Mouse (Mus musculus) midbrain, embryonic 15.5 days (tissue): ENCODE data around the gene Mrtfa. TPM values are rescaled to one million over a fixed set of nuclear protein-coding genes. Genes with fewer than 3 reads are reported as not detected.

Source experiments
- ATAC-seq: fragments of 200-750 bp; cut with Nextera tagmentation; replicated peaks from 2 replicates; pipeline ENCODE4 v1.8.0; 2017; ENCODE audit warnings: moderate TSS enrichment
- H3K27ac ChIP-seq: fragments of 300-500 bp; sonication (generic); 2 replicates; pipeline ENCODE4 v1.5.1; 2015; ENCODE audit warnings: mild to moderate bottlenecking, inconsistent platforms
- H3K27me3 ChIP-seq: fragments of 300-500 bp; sonication (generic); replicated peaks from 2 replicates; pipeline ENCODE4 v1.6.1; 2015; ENCODE audit warnings: inconsistent platforms
- H3K36me3 ChIP-seq: fragments of 300-500 bp; sonication (generic); replicated peaks from 2 replicates; pipeline ENCODE4 v1.6.1; 2015; ENCODE audit warnings: inconsistent platforms
- H3K4me1 ChIP-seq: fragments of 300-500 bp; sonication (generic); 2 replicates; pipeline ENCODE4 v1.6.1; 2015; ENCODE audit warnings: inconsistent platforms
- H3K4me2 ChIP-seq: fragments of 300-500 bp; sonication (generic); 2 replicates; pipeline ENCODE4 v1.6.1; 2015; ENCODE audit warnings: inconsistent platforms, mild to moderate bottlenecking, moderate library complexity
- H3K4me3 ChIP-seq: fragments of 300-500 bp; sonication (generic); 2 replicates; pipeline ENCODE4 v1.5.1; 2015; ENCODE audit warnings: mild to moderate bottlenecking, inconsistent platforms
- H3K9ac ChIP-seq: fragments of 300-500 bp; sonication (generic); 2 replicates; pipeline ENCODE4 v1.6.1; 2015; ENCODE audit warnings: mild to moderate bottlenecking, inconsistent platforms
- H3K9me3 ChIP-seq: fragments of 300-500 bp; sonication (generic); 2 replicates; pipeline ENCODE4 v1.6.1; 2016; ENCODE audit warnings: inconsistent platforms
- WGBS: fragments of 180-500 bp; shearing (Covaris S2); methylation state at CpG from one replicate; pipeline ENCODE4 v1.1.7; 2015; ENCODE audit warnings: mixed read lengths; 5-methylcytosine and 5-hydroxymethylcytosine counted together
- polyA plus RNA-seq: library from polyadenylated mRNA; unstranded; fragments of >200 nt; fragmentation: Nextera tagmentation; extraction: Ambion mirVana; gene quantifications from 2 replicates; pipeline ENCODE4 v1.2.1, GENCODE M21; 2015

Mrtfa gene
- polyA plus RNA-seq, 1 experiment from 2014 or later, result 34.4 TPM

GRCm38 (mm10) chr15:81047497-81047896 lies 143.1 kb downstream of the Mrtfa start:
- Histone ChIP-seq H3K4me1 (no peaks in the 10 kb centered on the region), H3K9me3 (no peaks in the 10 kb centered on the region), H3K27ac (no peak overlapping the region), H3K27me3 (no peaks in the 10 kb centered on the region), H3K9ac (no peak overlapping the region), H3K36me3 (no peaks in the 10 kb centered on the region), H3K4me2 (no peak overlapping the region), H3K4me3 (no peak overlapping the region)
- 61% methylated on average over 10 of the region's 10 CpGs for WGBS
- no peak for ATAC-seq

- no peak for ATAC-seq
- H3K4me3 ChIP-seq, result no peak overlapping the region
- no peak overlapping the region for H3K9ac ChIP-seq
- WGBS, result 95% methylated on average over 7 of the region's 7 CpGs
- no peaks in the 10 kb centered on the region for H3K36me3 ChIP-seq
- no peak overlapping the region for H3K4me2 ChIP-seq
- no peaks in the 10 kb centered on the region for H3K9me3 ChIP-seq
- H3K27ac ChIP-seq, result no peak overlapping the region
- no peaks in the 10 kb centered on the region for H3K27me3 ChIP-seq
- no peaks in the 10 kb centered on the region for H3K4me1 ChIP-seq
These were observed 144.5 kb downstream of the Mrtfa start for GRCm38 (mm10) chr15:81046061-81046460.

GRCm38 (mm10) chr15:81045336-81045735 lies 145.2 kb downstream of the Mrtfa start:
- ATAC-seq, result no peak

GRCm38 (mm10) chr15:81044446-81044845 lies 146.1 kb downstream of the Mrtfa start:
- 96% methylated on average over 9 of the region's 9 CpGs for WGBS
- Histone ChIP-seq H3K4me1 (no peaks in the 10 kb centered on the region), H3K4me2 (no peak overlapping the region), H3K9me3 (no peaks in the 10 kb centered on the region), H3K27ac (no peak overlapping the region), H3K9ac (no peak overlapping the region), H3K36me3 (no peaks in the 10 kb centered on the region), H3K27me3 (no peaks in the 10 kb centered on the region), H3K4me3 (no peak overlapping the region)
- no peak for ATAC-seq

More at GRCm38 (mm10) chr15:81045336-81045735, 145.2 kb downstream of the Mrtfa start:
- H3K4me3 ChIP-seq, result no peak overlapping the region
- no peaks in the 10 kb centered on the region for H3K4me1 ChIP-seq
- no peaks in the 10 kb centered on the region for H3K27me3 ChIP-seq
- WGBS, result 91% methylated on average over 4 of the region's 4 CpGs
- no peak overlapping the region for H3K4me2 ChIP-seq
- no peak overlapping the region for H3K9ac ChIP-seq
- H3K36me3 ChIP-seq, result no peaks in the 10 kb centered on the region
- no peak overlapping the region for H3K27ac ChIP-seq
- H3K9me3 ChIP-seq, result no peaks in the 10 kb centered on the region

GRCm38 (mm10) chr15:81042276-81042931 lies 148.2 kb downstream of the Mrtfa start:
- no peak for ATAC-seq
- Histone ChIP-seq H3K36me3 (no peaks in the 10 kb centered on the region), H3K9ac (no peak overlapping the region), H3K4me1 (no peaks in the 10 kb centered on the region), H3K4me3 (no peak overlapping the region), H3K27me3 (no peaks in the 10 kb centered on the region), H3K9me3 (no peaks in the 10 kb centered on the region), H3K4me2 (no peak overlapping the region), H3K27ac (no peak overlapping the region)
- 55% methylated on average over 13 of the region's 13 CpGs for WGBS

- WGBS, result 84% methylated on average over 4 of the region's 4 CpGs
- Histone ChIP-seq H3K27me3 (no peaks in the 10 kb centered on the region), H3K9me3 (no peaks in the 10 kb centered on the region), H3K4me1 (no peaks in the 10 kb centered on the region), H3K36me3 (no peaks in the 10 kb centered on the region), H3K4me2 (no peak overlapping the region), H3K4me3 (no peak overlapping the region), H3K9ac (no peak overlapping the region), H3K27ac (0 out of 2 replicates have a peak overlapping the region, but pooled peaks have one; percentile 25)
- ATAC-seq, result no peak
These were observed 148.8 kb downstream of the Mrtfa start for GRCm38 (mm10) chr15:81041767-81042166.

GRCm38 (mm10) chr15:81038419-81038818 lies 152.1 kb downstream of the Mrtfa start:
- H3K36me3 ChIP-seq, result no peaks in the 10 kb centered on the region
- no peaks in the 10 kb centered on the region for H3K27me3 ChIP-seq
- H3K4me3 ChIP-seq, result no peak overlapping the region
- no peaks in the 10 kb centered on the region for H3K9me3 ChIP-seq
- 93% methylated on average over 5 of the region's 5 CpGs for WGBS
- peaks cover 14% of the 10 kb centered on the region for H3K4me1 ChIP-seq
- H3K9ac ChIP-seq, result no peak overlapping the region
- ATAC-seq, result no peak
- no peak overlapping the region for H3K4me2 ChIP-seq
- H3K27ac ChIP-seq, result no peak overlapping the region

- Histone ChIP-seq H3K4me3 (no peak overlapping the region), H3K27ac (no peak overlapping the region), H3K36me3 (no peaks in the 10 kb centered on the region), H3K9me3 (no peaks in the 10 kb centered on the region), H3K4me1 (peaks cover 14% of the 10 kb centered on the region), H3K4me2 (no peak overlapping the region), H3K27me3 (no peaks in the 10 kb centered on the region), H3K9ac (no peak overlapping the region)
- no peak for ATAC-seq
- 73% methylated on average over 12 of the region's 12 CpGs for WGBS
These were observed 155.0 kb downstream of the Mrtfa start for GRCm38 (mm10) chr15:81035417-81036162.

- H3K9ac ChIP-seq, result no peak overlapping the region
- no peaks in the 10 kb centered on the region for H3K27me3 ChIP-seq
- H3K9me3 ChIP-seq, result no peaks in the 10 kb centered on the region
- ATAC-seq, result no peak
- peaks cover 14% of the 10 kb centered on the region for H3K4me1 ChIP-seq
- H3K36me3 ChIP-seq, result no peaks in the 10 kb centered on the region
- no peak overlapping the region for H3K4me3 ChIP-seq
- no peak overlapping the region for H3K4me2 ChIP-seq
- 0 out of 2 replicates have a peak overlapping the region, but pooled peaks have one; percentile 7 for H3K27ac ChIP-seq
- 75% methylated on average over 6 of the region's 6 CpGs for WGBS
These were observed 156.4 kb downstream of the Mrtfa start for GRCm38 (mm10) chr15:81034119-81034518.

- H3K36me3 ChIP-seq, result no peaks in the 10 kb centered on the region
- H3K27ac ChIP-seq, result no peak overlapping the region
- H3K27me3 ChIP-seq, result no peaks in the 10 kb centered on the region
- ATAC-seq, result no peak
- WGBS, result 52% methylated on average over 9 of the region's 9 CpGs
- H3K9ac ChIP-seq, result no peak overlapping the region
- peaks cover 15% of the 10 kb centered on the region for H3K4me1 ChIP-seq
- H3K4me2 ChIP-seq, result no peak overlapping the region
- no peak overlapping the region for H3K4me3 ChIP-seq
- H3K9me3 ChIP-seq, result no peaks in the 10 kb centered on the region
These were observed 157.5 kb downstream of the Mrtfa start for GRCm38 (mm10) chr15:81032941-81033629.

- Histone ChIP-seq H3K4me2 (no peak overlapping the region), H3K4me3 (no peak overlapping the region), H3K9me3 (no peaks in the 10 kb centered on the region), H3K27me3 (no peaks in the 10 kb centered on the region), H3K27ac (no peak overlapping the region), H3K9ac (no peak overlapping the region), H3K36me3 (no peaks in the 10 kb centered on the region), H3K4me1 (peaks cover 20% of the 10 kb centered on the region)
- whole genome bisulfite sequencing, result 84% methylated on average over 4 of the region's 4 CpGs
- no peak for ATAC-seq
These were observed 158.9 kb downstream of the Mrtfa start for GRCm38 (mm10) chr15:81031611-81032010.

- Histone ChIP-seq H3K4me1 (peaks cover 20% of the 10 kb centered on the region), H3K27ac (no peak overlapping the region), H3K36me3 (no peaks in the 10 kb centered on the region), H3K9me3 (no peaks in the 10 kb centered on the region), H3K4me2 (no peak overlapping the region), H3K9ac (no peak overlapping the region), H3K27me3 (no peaks in the 10 kb centered on the region), H3K4me3 (no peak overlapping the region)
- ATAC-seq, result no peak
- WGBS, result 57% methylated on average over 10 of the region's 10 CpGs
These were observed 159.6 kb downstream of the Mrtfa start for GRCm38 (mm10) chr15:81030891-81031425.
